Mouse (Mus musculus) embryonic fibroblast, embryonic 13.5 days (primary cell): Measurements from ENCODE around the gene Xpo6. TPM values are rescaled to one million over a fixed set of nuclear protein-coding genes. Genes with fewer than 3 reads are reported as not detected.

ENCODE experiments used
- H3K27ac ChIP-seq: 2 replicates; pipeline ENCODE4 v1.5.1; 2012; ENCODE audit warnings: low read length, control low read depth, inconsistent platforms; ENCODE audit not compliant: insufficient read depth
- H3K4me1 ChIP-seq: 2 replicates; pipeline ENCODE4 v1.6.1; 2011; ENCODE audit warnings: low read length; ENCODE audit not compliant: control insufficient read depth, insufficient read depth
- H3K4me3 ChIP-seq: 2 replicates; pipeline ENCODE4 v1.5.1; 2011; ENCODE audit warnings: mild to moderate bottlenecking, control low read depth, low read length; ENCODE audit not compliant: insufficient read depth
- CTCF ChIP-seq: IDR thresholded peaks from 2 replicates; pipeline ENCODE4 v1.5.1; 2011; ENCODE audit warnings: mild to moderate bottlenecking, control low read depth, low read length, moderate library complexity, borderline replicate concordance; ENCODE audit not compliant: insufficient read depth
- POLR2A ChIP-seq: IDR thresholded peaks from 2 replicates; pipeline ENCODE4 v1.6.1; 2011; ENCODE audit warnings: low read depth, mild to moderate bottlenecking, control low read depth, low read length, moderate library complexity
- polyA plus RNA-seq: library from polyadenylated mRNA; stranded (reverse); fragments of >200 nt; gene quantifications from 2 replicates; pipeline ENCODE4 v1.2.4, GENCODE M21; 2011; ENCODE audit warnings: low read depth; ENCODE audit not compliant: missing spikeins, insufficient read length

Xpo6 gene
- polyA plus RNA-seq, 1 experiment = 108 TPM

DNA sequence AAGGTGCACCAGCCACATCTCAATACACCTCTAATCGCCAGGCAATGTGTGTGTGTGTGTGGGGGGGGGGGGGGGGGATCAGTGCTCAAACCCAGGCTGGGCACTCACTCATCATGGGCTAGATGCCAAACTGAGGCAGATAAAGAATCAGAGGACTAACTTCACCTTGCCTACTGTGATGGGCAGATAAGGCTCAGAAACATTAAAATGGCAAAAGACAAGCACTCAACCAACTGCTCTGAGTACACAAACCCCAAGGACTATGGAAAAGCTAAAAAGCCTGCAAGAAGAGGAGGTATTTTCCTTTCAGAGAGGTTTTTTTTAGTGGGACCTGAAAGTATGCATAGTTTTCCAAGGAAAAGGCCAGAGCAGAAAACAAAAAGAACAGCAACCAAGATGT lies 1.4 kb downstream of the Xpo6 start:
- no peak for TF ChIP-seq POLR2A
- TF ChIP-seq CTCF = no peak
- H3K4me1 ChIP-seq = peaks cover 6% of the 10 kb centered on the region
- H3K27ac ChIP-seq = no peak overlapping the region
- H3K4me3 ChIP-seq = peak overlapping the region; percentile 82

GRCm38 (mm10) chr7:126194175-126194574 lies 6.1 kb downstream of the Xpo6 start:
- Histone ChIP-seq H3K4me3 (no peak overlapping the region), H3K27ac (no peak overlapping the region), H3K4me1 (peaks cover 6% of the 10 kb centered on the region)
- TF ChIP-seq CTCF (no peak), POLR2A (no peak)

- H3K4me1 ChIP-seq = peaks cover 4% of the 10 kb centered on the region; the same call in 1 of the 2 replicates
- H3K4me3 ChIP-seq = no peak overlapping the region
- no peak overlapping the region for H3K27ac ChIP-seq
- TF ChIP-seq POLR2A (no peak), CTCF (no peak)
Measured at GRCm38 (mm10) chr7:126191471-126191870, 8.8 kb downstream of the Xpo6 start.

- Histone ChIP-seq H3K4me1 (peaks cover 4% of the 10 kb centered on the region; the same call in 1 of the 2 replicates), H3K4me3 (no peak overlapping the region), H3K27ac (no peak overlapping the region)
- TF ChIP-seq POLR2A (no peak), CTCF (no peak)
Measured at GRCm38 (mm10) chr7:126189517-126189916, 10.8 kb downstream of the Xpo6 start.

GRCm38 (mm10) chr7:126185999-126186398 lies 14.3 kb downstream of the Xpo6 start:
- Histone ChIP-seq H3K4me1 (peaks cover 9% of the 10 kb centered on the region; the same call in 1 of the 2 replicates), H3K27ac (no peak overlapping the region), H3K4me3 (no peak overlapping the region)
- TF ChIP-seq CTCF (no peak), POLR2A (no peak)

- Histone ChIP-seq H3K27ac (no peak overlapping the region), H3K4me1 (peaks cover 11% of the 10 kb centered on the region; the same call in 1 of the 2 replicates), H3K4me3 (no peak overlapping the region)
- TF ChIP-seq POLR2A (no peak), CTCF (no peak)
Measured at GRCm38 (mm10) chr7:126183583-126183982, 16.7 kb downstream of the Xpo6 start.

GRCm38 (mm10) chr7:126181487-126181886 lies 18.8 kb downstream of the Xpo6 start:
- Histone ChIP-seq H3K4me1 (peaks cover 11% of the 10 kb centered on the region; the same call in 1 of the 2 replicates), H3K27ac (no peak overlapping the region), H3K4me3 (no peak overlapping the region)
- TF ChIP-seq CTCF (no peak), POLR2A (no peak)

GRCm38 (mm10) chr7:126180956-126181355 lies 19.3 kb downstream of the Xpo6 start:
- H3K4me3 ChIP-seq = no peak overlapping the region
- peaks cover 11% of the 10 kb centered on the region; the same call in 1 of the 2 replicates for H3K4me1 ChIP-seq
- TF ChIP-seq POLR2A (no peak), CTCF (no peak)
- H3K27ac ChIP-seq = no peak overlapping the region

GRCm38 (mm10) chr7:126178804-126179203 lies 21.5 kb downstream of the Xpo6 start:
- no peak overlapping the region for H3K27ac ChIP-seq
- no peak overlapping the region for H3K4me3 ChIP-seq
- H3K4me1 ChIP-seq = peaks cover 8% of the 10 kb centered on the region; the same call in 1 of the 2 replicates
- TF ChIP-seq POLR2A (no peak), CTCF (no peak)

- Histone ChIP-seq H3K27ac (no peak overlapping the region), H3K4me3 (no peak overlapping the region), H3K4me1 (peaks cover 2% of the 10 kb centered on the region; the same call in 1 of the 2 replicates)
- no peak for TF ChIP-seq CTCF
- TF ChIP-seq POLR2A = no peak
Measured at GRCm38 (mm10) chr7:126175999-126176398, 24.3 kb downstream of the Xpo6 start.
